Mouse (Mus musculus): ENCODE results near the gene Slc38a11. TPM values are rescaled to one million over a fixed set of nuclear protein-coding genes. Genes with fewer than 3 reads are reported as not detected.

The Slc38a11 gene
- total and polyA plus RNA-seq, 3 experiments = not detected

- H3K79me2 ChIP-seq (ENCODE audit: control insufficient read depth, insufficient read depth, low read length, poor library complexity) = no peaks in the 10 kb centered on the region
- no peaks in the 10 kb centered on the region for H3K4me1 ChIP-seq (ENCODE audit: control insufficient read depth in 1 of 2, insufficient read depth in 2 of 2, low read length in 2 of 2)
- no peaks in the 10 kb centered on the region for H3K9me3 ChIP-seq (replicated peaks; ENCODE audit: insufficient read depth, low read length)
- H3K4me3 ChIP-seq (ENCODE audit: control insufficient read depth in 1 of 2, insufficient read depth in 1 of 2, low read depth in 2 of 2, low read length in 2 of 2) = no peak overlapping the region
- no peak for DNase-seq (ENCODE audit: low read depth, low spot score)
- no peaks in the 10 kb centered on the region for H3K27me3 ChIP-seq (ENCODE audit: control insufficient read depth in 1 of 2, insufficient read depth in 2 of 2, low read length in 2 of 2)
- TF ChIP-seq MYB (IDR thresholded peaks at IDR 0.05; ENCODE audit: low read depth, low read length) (no peak), RAD21 (IDR thresholded peaks at IDR 0.05; ENCODE audit: low read depth, low read length) (no peak), EP300 (IDR thresholded peaks at IDR 0.05; ENCODE audit: low read depth in 1 of 2, low read length in 2 of 2) (no peak), CTCF (IDR thresholded peaks at IDR 0.05 in 2 of 3, conservative IDR thresholded peaks at IDR 0.05 in 1 of 3; ENCODE audit: control insufficient read depth in 1 of 3, insufficient read depth in 1 of 3, low read depth in 2 of 3, low read length in 3 of 3, poor library complexity in 1 of 3, severe bottlenecking in 1 of 3) (no peak), UBTF (IDR thresholded peaks at IDR 0.05; ENCODE audit: borderline replicate concordance, insufficient read depth, low read depth, low read length) (no peak), BHLHE40 (IDR thresholded peaks at IDR 0.05; ENCODE audit: borderline replicate concordance, low read depth, low read length) (no peak), CHD2 (IDR thresholded peaks at IDR 0.05; ENCODE audit: low read length) (no peak)
- H3K36me3 ChIP-seq (ENCODE audit: control insufficient read depth in 1 of 2, insufficient read depth in 2 of 2, low read length in 2 of 2) = no peaks in the 10 kb centered on the region
- H3K9ac ChIP-seq (ENCODE audit: control insufficient read depth, low read depth, low read length, poor library complexity, severe bottlenecking) = no peak overlapping the region
- H3K27ac ChIP-seq (ENCODE audit: control insufficient read depth, low read depth, low read length) = no peak overlapping the region
Observed at GRCm38 (mm10) chr2:65293411-65293810, 70.4 kb downstream of the Slc38a11 start.

GRCm38 (mm10) chr2:65289721-65290120, 74.1 kb downstream of the Slc38a11 start:
- TF ChIP-seq JUND (IDR thresholded peaks at IDR 0.05; ENCODE audit: low read depth, low read length) (no peak), MYB (IDR thresholded peaks at IDR 0.05; ENCODE audit: low read depth, low read length) (no peak), HCFC1 (IDR thresholded peaks at IDR 0.05; ENCODE audit: low read depth, low read length) (no peak), POLR2AphosphoS2 (IDR thresholded peaks at IDR 0.05; ENCODE audit: low read length) (no peak), USF2 (IDR thresholded peaks at IDR 0.05; ENCODE audit: borderline replicate concordance in 1 of 2, insufficient read depth in 1 of 2, low read depth in 1 of 2, low read length in 2 of 2) (no peak), ZNF384 (IDR thresholded peaks at IDR 0.05; ENCODE audit: low read depth, low read length) (no peak), MAFK (IDR thresholded peaks at IDR 0.05; ENCODE audit: borderline replicate concordance, low read depth, low read length) (no peak), SMC3 (IDR thresholded peaks at IDR 0.05; ENCODE audit: low read depth, low read length) (no peak), RAD21 (IDR thresholded peaks at IDR 0.05; ENCODE audit: low read depth, low read length) (no peak), GABPA (IDR thresholded peaks at IDR 0.05; ENCODE audit: low read depth, low read length) (no peak), TAL1 (IDR thresholded peaks at IDR 0.05; ENCODE audit: low read length) (no peak), MYC (IDR thresholded peaks at IDR 0.05; ENCODE audit: low read depth, low read length) (no peak), MEF2A (IDR thresholded peaks at IDR 0.05; ENCODE audit: extremely low read depth, insufficient replicate concordance, low read depth, low read length, poor library complexity, severe bottlenecking) (no peak), GATA1 (IDR thresholded peaks at IDR 0.05; ENCODE audit: low read depth, low read length) (no peak)
- Histone ChIP-seq H3K27me3 (ENCODE audit: control insufficient read depth in 1 of 2, insufficient read depth in 2 of 2, low read length in 2 of 2) (no peaks in the 10 kb centered on the region), H3K4me3 (ENCODE audit: control insufficient read depth in 1 of 2, insufficient read depth in 1 of 2, low read depth in 2 of 2, low read length in 2 of 2) (no peak overlapping the region), H3K36me3 (ENCODE audit: control insufficient read depth in 1 of 2, insufficient read depth in 2 of 2, low read length in 2 of 2) (no peaks in the 10 kb centered on the region), H3K4me1 (ENCODE audit: control insufficient read depth in 1 of 2, insufficient read depth in 2 of 2, low read length in 2 of 2) (no peaks in the 10 kb centered on the region), H3K79me2 (ENCODE audit: control insufficient read depth, insufficient read depth, low read length, poor library complexity) (no peaks in the 10 kb centered on the region), H3K9ac (ENCODE audit: control insufficient read depth, low read depth, low read length, poor library complexity, severe bottlenecking) (no peak overlapping the region), H3K27ac (ENCODE audit: control insufficient read depth, low read depth, low read length) (no peak overlapping the region), H3K9me3 (replicated peaks; ENCODE audit: insufficient read depth, low read length) (no peaks in the 10 kb centered on the region)
- no peak for DNase-seq (ENCODE audit: low read depth, low spot score)

Data from MEL (cell line).